Mouse (Mus musculus): ENCODE measurements around the gene Capza2. TPM values are rescaled to one million over a fixed set of nuclear protein-coding genes. Genes with fewer than 3 reads are reported as not detected.

Capza2 gene
- total and polyA plus RNA-seq, 3 experiments, result 18.7 to 302 (median 196) TPM

DNA sequence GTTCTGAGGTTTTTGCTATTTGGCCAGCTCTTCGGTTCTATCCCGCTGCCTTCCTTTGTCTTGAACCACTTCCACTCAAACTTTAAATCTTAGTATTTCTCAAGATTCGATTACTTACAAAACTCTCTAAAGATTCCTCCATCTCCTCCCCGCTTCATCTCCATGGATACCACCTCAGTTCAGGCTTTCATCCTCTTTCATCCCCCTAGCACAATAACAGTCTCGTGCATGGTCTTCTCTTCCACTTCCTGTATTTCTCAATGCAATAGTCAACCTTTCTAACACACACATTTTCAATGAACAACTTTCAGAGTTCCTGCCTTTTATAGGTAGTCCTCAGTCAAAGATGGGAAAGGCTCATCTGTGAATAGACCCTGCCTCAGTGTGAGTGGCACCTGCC, 36.7 kb upstream of the Capza2 start:
- ATAC-seq (ENCODE audit: extremely low read depth, insufficient number of reproducible peaks, low FRiP score, poor library complexity, severe bottlenecking) (no peak), DNase-seq (ENCODE audit: low spot score) (no peak)
- H3K36me3 ChIP-seq (replicated peaks), result no peaks in the 10 kb centered on the region
- no peak for TF ChIP-seq CTCF (IDR thresholded peaks at IDR 0.05; ENCODE audit: low read depth, low read length)
- TF ChIP-seq TAL1 (conservative IDR thresholded peaks at IDR 0.05; ENCODE audit: low read depth, low read length), result no peak
- no peak for TF ChIP-seq POLR2AphosphoS5 (IDR thresholded peaks at IDR 0.05; ENCODE audit: insufficient replicate concordance, low read depth, low read length)
- H3K9me3 ChIP-seq (replicated peaks), result no peaks in the 10 kb centered on the region
- H3K4me3 ChIP-seq (ENCODE audit: low read depth, low read length), result no peak overlapping the region
- H3K27me3 ChIP-seq (ENCODE audit: insufficient read depth, low read length), result peaks cover 3% of the 10 kb centered on the region; the same call in 1 of the 2 replicates
- H3K4me1 ChIP-seq (ENCODE audit: insufficient read depth, low read depth, low read length), result no peaks in the 10 kb centered on the region

DNA sequence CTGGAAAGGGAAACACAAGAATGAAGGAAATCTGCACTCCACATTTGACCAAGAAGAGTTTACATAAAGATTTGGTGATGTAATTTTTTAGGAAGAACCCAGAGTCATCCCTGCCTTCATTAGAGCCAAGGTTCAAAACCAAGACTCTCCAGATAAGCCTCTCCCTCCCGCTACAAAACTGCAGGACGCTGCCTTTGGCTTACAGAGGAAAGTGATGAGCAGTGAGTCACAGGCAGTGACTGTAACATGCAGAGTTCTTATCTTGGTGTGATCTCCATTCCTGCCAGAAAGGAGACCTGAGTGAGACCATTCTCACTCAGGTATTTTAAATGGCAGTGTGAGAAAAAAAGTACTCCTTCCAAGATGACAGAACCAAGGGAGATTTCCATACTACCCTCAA, 34.5 kb upstream of the Capza2 start:
- ATAC-seq (ENCODE audit: extremely low read depth, insufficient number of reproducible peaks, low FRiP score, poor library complexity, severe bottlenecking) (no peak), DNase-seq (ENCODE audit: low spot score) (no peak)
- H3K27me3 ChIP-seq (ENCODE audit: insufficient read depth, low read length), result peaks cover 9% of the 10 kb centered on the region
- no peaks in the 10 kb centered on the region for H3K9me3 ChIP-seq (replicated peaks)
- no peak overlapping the region for H3K4me3 ChIP-seq (ENCODE audit: low read depth, low read length)
- H3K4me1 ChIP-seq (ENCODE audit: insufficient read depth, low read depth, low read length), result no peaks in the 10 kb centered on the region
- no peaks in the 10 kb centered on the region for H3K36me3 ChIP-seq (replicated peaks)
- TF ChIP-seq POLR2AphosphoS5 (IDR thresholded peaks at IDR 0.05; ENCODE audit: insufficient replicate concordance, low read depth, low read length) (no peak), TAL1 (conservative IDR thresholded peaks at IDR 0.05; ENCODE audit: low read depth, low read length) (no peak), GATA2 (IDR thresholded peaks at IDR 0.05; ENCODE audit: borderline replicate concordance, low read depth, low read length) (no peak), CTCF (IDR thresholded peaks at IDR 0.05; ENCODE audit: low read depth, low read length) (no peak), GATA1 (IDR thresholded peaks at IDR 0.05; ENCODE audit: borderline replicate concordance, low read length) (no peak)

DNA sequence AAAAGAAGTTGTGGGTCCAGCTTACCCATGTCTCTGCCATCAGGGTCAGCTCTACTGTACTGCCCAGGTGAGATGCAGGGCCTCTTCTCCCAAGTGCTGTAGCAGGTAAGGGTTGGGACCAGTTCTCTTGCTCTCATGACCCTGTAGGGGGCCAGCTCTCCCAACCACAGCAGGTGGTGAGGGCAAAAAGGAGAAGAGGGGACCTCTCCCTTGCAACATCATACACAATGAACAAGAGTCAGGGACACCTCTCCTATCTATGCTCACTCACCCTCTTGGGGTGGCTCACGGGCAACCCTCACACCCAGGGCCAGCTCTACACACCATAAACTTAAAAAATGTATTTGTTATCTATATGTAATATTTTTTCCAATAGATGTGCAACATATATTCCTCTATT, 29.1 kb upstream of the Capza2 start:
- no peak for TF ChIP-seq GATA1 (IDR thresholded peaks at IDR 0.05; ENCODE audit: borderline replicate concordance, low read length)
- no peak for TF ChIP-seq CTCF (IDR thresholded peaks at IDR 0.05; ENCODE audit: low read depth, low read length)
- TF ChIP-seq POLR2AphosphoS5 (IDR thresholded peaks at IDR 0.05; ENCODE audit: insufficient replicate concordance, low read depth, low read length), result no peak
- TF ChIP-seq TAL1 (conservative IDR thresholded peaks at IDR 0.05; ENCODE audit: low read depth, low read length), result no peak
- TF ChIP-seq GATA2 (IDR thresholded peaks at IDR 0.05; ENCODE audit: borderline replicate concordance, low read depth, low read length), result no peak
- ATAC-seq (ENCODE audit: extremely low read depth, insufficient number of reproducible peaks, low FRiP score, poor library complexity, severe bottlenecking) (no peak), DNase-seq (ENCODE audit: low spot score) (no peak)
- no peaks in the 10 kb centered on the region for H3K36me3 ChIP-seq (replicated peaks)
- no peaks in the 10 kb centered on the region for H3K4me1 ChIP-seq (ENCODE audit: insufficient read depth, low read depth, low read length)
- no peak overlapping the region for H3K4me3 ChIP-seq (ENCODE audit: low read depth, low read length)
- peaks cover 15% of the 10 kb centered on the region for H3K27me3 ChIP-seq (ENCODE audit: insufficient read depth, low read length)
- no peaks in the 10 kb centered on the region for H3K9me3 ChIP-seq (replicated peaks)

DNA sequence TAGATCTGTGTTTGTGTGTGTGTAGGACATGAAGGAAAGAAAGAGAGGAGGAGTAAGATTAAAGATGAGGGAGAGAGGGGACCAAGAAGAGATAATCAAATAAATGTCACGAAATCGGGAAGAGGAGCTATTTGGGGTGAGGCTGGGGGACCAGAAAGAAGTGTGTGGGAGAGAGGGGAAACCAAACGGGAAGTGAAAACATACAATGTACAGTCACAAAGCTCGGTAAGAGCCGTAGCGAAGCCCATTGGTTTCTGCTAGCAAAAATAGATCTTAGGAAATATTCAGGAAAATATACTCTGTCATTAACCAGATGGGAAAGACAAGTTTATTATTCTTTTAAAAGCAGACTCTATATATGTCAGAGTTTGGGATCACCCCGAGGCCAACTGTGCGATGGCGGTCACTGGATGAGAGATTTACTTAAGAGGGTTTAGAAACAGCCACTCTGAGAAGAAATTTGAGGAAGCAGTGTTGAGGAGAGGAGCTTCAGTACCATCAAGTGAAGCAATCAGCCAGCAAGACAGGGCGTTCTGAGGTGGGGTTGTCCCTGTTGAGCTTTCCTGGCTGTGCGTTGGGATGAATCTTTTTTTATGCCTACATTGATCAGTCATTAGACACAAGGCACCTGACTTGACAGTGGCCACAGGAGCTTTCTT, 24.6 kb upstream of the Capza2 start:
- Histone ChIP-seq H3K4me3 (ENCODE audit: low read depth, low read length) (no peak overlapping the region), H3K36me3 (replicated peaks) (no peaks in the 10 kb centered on the region), H3K4me1 (ENCODE audit: insufficient read depth, low read depth, low read length) (no peaks in the 10 kb centered on the region), H3K9me3 (replicated peaks) (no peaks in the 10 kb centered on the region), H3K27me3 (ENCODE audit: insufficient read depth, low read length) (peaks cover 14% of the 10 kb centered on the region)
- TF ChIP-seq GATA2 (IDR thresholded peaks at IDR 0.05; ENCODE audit: borderline replicate concordance, low read depth, low read length) (no peak), CTCF (IDR thresholded peaks at IDR 0.05; ENCODE audit: low read depth, low read length) (no peak), TAL1 (conservative IDR thresholded peaks at IDR 0.05; ENCODE audit: low read depth, low read length) (no peak), POLR2AphosphoS5 (IDR thresholded peaks at IDR 0.05; ENCODE audit: insufficient replicate concordance, low read depth, low read length) (no peak), GATA1 (IDR thresholded peaks at IDR 0.05; ENCODE audit: borderline replicate concordance, low read length) (no peak)
- ATAC-seq (ENCODE audit: extremely low read depth, insufficient number of reproducible peaks, low FRiP score, poor library complexity, severe bottlenecking), result no peak
- DNase-seq (ENCODE audit: low spot score), result no peak

DNA sequence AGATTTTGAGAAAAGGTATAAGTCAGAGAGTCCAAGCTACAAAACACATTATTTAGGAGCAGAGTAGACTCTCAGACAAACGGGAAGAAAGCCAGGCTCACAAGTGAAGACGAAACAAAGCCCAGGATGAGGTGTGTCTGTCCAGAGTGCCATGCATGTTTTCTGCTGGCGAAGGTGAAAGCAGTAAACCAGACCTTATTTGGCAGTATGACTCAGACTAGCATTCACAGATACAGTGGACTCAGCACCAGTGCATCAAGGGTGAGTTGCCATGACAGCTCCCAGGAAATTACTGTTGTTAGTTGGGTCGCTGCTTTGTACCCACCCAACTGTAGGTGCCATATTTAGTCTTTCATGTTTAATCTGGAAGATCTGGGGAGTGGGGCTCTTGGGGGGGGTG, 23.4 kb upstream of the Capza2 start:
- no peak overlapping the region for H3K4me3 ChIP-seq (ENCODE audit: low read depth, low read length)
- TF ChIP-seq TAL1 (conservative IDR thresholded peaks at IDR 0.05; ENCODE audit: low read depth, low read length), result no peak
- TF ChIP-seq POLR2AphosphoS5 (IDR thresholded peaks at IDR 0.05; ENCODE audit: insufficient replicate concordance, low read depth, low read length), result no peak
- no peak for TF ChIP-seq GATA2 (IDR thresholded peaks at IDR 0.05; ENCODE audit: borderline replicate concordance, low read depth, low read length)
- no peak for TF ChIP-seq GATA1 (IDR thresholded peaks at IDR 0.05; ENCODE audit: borderline replicate concordance, low read length)
- no peak for TF ChIP-seq CTCF (IDR thresholded peaks at IDR 0.05; ENCODE audit: low read depth, low read length)
- no peaks in the 10 kb centered on the region for H3K9me3 ChIP-seq (replicated peaks)
- no peaks in the 10 kb centered on the region for H3K36me3 ChIP-seq (replicated peaks)
- H3K27me3 ChIP-seq (ENCODE audit: insufficient read depth, low read length), result peaks cover 16% of the 10 kb centered on the region
- no peaks in the 10 kb centered on the region for H3K4me1 ChIP-seq (ENCODE audit: insufficient read depth, low read depth, low read length)
- no peak for DNase-seq (ENCODE audit: low spot score)
- ATAC-seq (ENCODE audit: extremely low read depth, insufficient number of reproducible peaks, low FRiP score, poor library complexity, severe bottlenecking), result no peak

DNA sequence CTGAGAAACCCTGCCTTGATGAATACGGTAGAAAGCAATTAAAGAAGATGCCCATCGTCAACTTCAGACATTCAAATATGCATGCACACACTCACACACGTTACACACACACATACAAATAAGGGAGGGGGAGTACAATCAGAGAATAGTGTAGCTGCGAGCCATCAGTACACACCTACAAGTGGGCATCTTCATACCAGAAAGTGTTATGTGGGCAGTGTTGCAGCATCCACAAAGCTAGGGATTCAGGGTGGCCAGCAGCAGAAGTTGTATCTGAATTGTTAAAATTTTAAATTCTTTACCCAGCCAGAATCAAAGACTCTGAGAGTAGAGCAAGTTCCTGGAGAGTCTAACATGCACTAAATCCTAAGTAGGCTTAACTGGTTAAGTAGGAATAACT, 15.2 kb upstream of the Capza2 start:
- Histone ChIP-seq H3K9me3 (replicated peaks) (no peaks in the 10 kb centered on the region), H3K4me3 (ENCODE audit: low read depth, low read length) (no peak overlapping the region), H3K27me3 (ENCODE audit: insufficient read depth, low read length) (peaks cover 14% of the 10 kb centered on the region), H3K36me3 (replicated peaks) (no peaks in the 10 kb centered on the region), H3K4me1 (ENCODE audit: insufficient read depth, low read depth, low read length) (no peaks in the 10 kb centered on the region)
- no peak for DNase-seq (ENCODE audit: low spot score)
- TF ChIP-seq TAL1 (conservative IDR thresholded peaks at IDR 0.05; ENCODE audit: low read depth, low read length), result no peak
- TF ChIP-seq GATA2 (IDR thresholded peaks at IDR 0.05; ENCODE audit: borderline replicate concordance, low read depth, low read length), result no peak
- no peak for TF ChIP-seq POLR2AphosphoS5 (IDR thresholded peaks at IDR 0.05; ENCODE audit: insufficient replicate concordance, low read depth, low read length)
- no peak for TF ChIP-seq CTCF (IDR thresholded peaks at IDR 0.05; ENCODE audit: low read depth, low read length)
- TF ChIP-seq GATA1 (IDR thresholded peaks at IDR 0.05; ENCODE audit: borderline replicate concordance, low read length), result no peak
- ATAC-seq (ENCODE audit: extremely low read depth, insufficient number of reproducible peaks, low FRiP score, poor library complexity, severe bottlenecking), result no peak

All from G1E (cell line).